ENCODE assay signal across 8 mouse cellular contexts in the genomic region with DNA sequence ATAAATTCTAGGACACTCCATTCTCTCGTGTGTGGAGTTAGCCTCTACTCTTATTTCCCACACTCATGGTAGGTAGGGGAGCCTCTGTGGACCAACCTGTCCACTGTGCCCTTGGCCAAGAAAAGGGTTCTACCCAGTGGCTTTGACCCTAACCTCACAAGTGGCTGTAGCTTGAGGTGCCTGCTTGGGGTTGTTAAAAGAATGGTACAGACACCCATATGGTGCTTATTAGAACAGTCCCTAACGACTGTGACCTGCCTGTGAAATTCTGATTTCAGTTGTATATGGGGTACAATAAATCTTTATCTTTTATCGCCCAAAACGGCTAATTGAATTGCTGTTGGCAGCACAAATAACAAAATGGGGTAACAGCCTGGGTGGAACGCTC. TPM values are rescaled to one million over a fixed set of nuclear protein-coding genes. Genes with fewer than 3 reads are reported as not detected.
DNase-seq lines count a peak whose midpoint lies in the region; ATAC-seq and TF ChIP-seq lines count a peak whose summit lies in the region.

No protein-coding gene starts in this region.

- no peaks in the 10 kb centered on the region for H3K9me3 ChIP-seq in neural tube, embryonic 11.5 days (ENCODE audit: control insufficient read depth, low read length)
- H3K9me3 ChIP-seq in forebrain, embryonic 15.5 days = no peaks in the 10 kb centered on the region
- no peaks in the 10 kb centered on the region for H3K9me3 ChIP-seq in limb, embryonic 14.5 days (ENCODE audit: control insufficient read depth, low read length)
- peaks cover 6% of the 10 kb centered on the region; the same call in 1 of the 2 replicates for H3K9me3 ChIP-seq in stomach, embryonic 14.5 days (ENCODE audit: control insufficient read depth, low read depth, low read length)

- peak overlapping the region; percentile 90 for H3K27ac ChIP-seq in neural tube, embryonic 11.5 days (ENCODE audit: low read depth, low read length)
- H3K27ac ChIP-seq in forebrain, embryonic 15.5 days (replicated peaks) = peak overlapping the region; percentile 92
- H3K27ac ChIP-seq in limb, embryonic 14.5 days (replicated peaks; ENCODE audit: low read depth, low read length) = peak overlapping the region; percentile 81; the same call in 1 of the 2 replicates
- peak overlapping the region; percentile 96 for H3K27ac ChIP-seq in stomach, embryonic 14.5 days (ENCODE audit: low read length)

- peak; percentile 80 for ATAC-seq in neural tube, embryonic 11.5 days (ENCODE audit: insufficient read depth, low FRiP score, low TSS enrichment)
- ATAC-seq in forebrain, embryonic 15.5 days (replicated peaks) = no peak; the same call in 1 of the 2 replicates
- ATAC-seq in limb, embryonic 14.5 days (ENCODE audit: low FRiP score, low read depth) = no peak
- ATAC-seq in stomach, embryonic 14.5 days (ENCODE audit: insufficient number of reproducible peaks, insufficient read depth, low FRiP score, low read depth) = no peak

- H3K4me2 ChIP-seq in neural tube, embryonic 11.5 days (ENCODE audit: low read depth) = peak overlapping the region; percentile 100
- peak overlapping the region; percentile 96 for H3K4me2 ChIP-seq in forebrain, embryonic 15.5 days (replicated peaks)
- peak overlapping the region; percentile 90 for H3K4me2 ChIP-seq in limb, embryonic 14.5 days (replicated peaks; ENCODE audit: low read depth, low read length, severe bottlenecking)
- peak overlapping the region; percentile 86 for H3K4me2 ChIP-seq in stomach, embryonic 14.5 days (replicated peaks; ENCODE audit: low read depth, low read length)

- no peaks in the 10 kb centered on the region for H3K36me3 ChIP-seq in neural tube, embryonic 11.5 days (ENCODE audit: control insufficient read depth, insufficient read depth, low read length)
- H3K36me3 ChIP-seq in forebrain, embryonic 15.5 days = no peaks in the 10 kb centered on the region
- peaks cover 20% of the 10 kb centered on the region for H3K36me3 ChIP-seq in limb, embryonic 14.5 days (ENCODE audit: control insufficient read depth, insufficient read depth, low read length)
- H3K36me3 ChIP-seq in stomach, embryonic 14.5 days (ENCODE audit: control insufficient read depth, insufficient read depth, low read length) = peaks cover 11% of the 10 kb centered on the region; the same call in 1 of the 2 replicates

- TF ChIP-seq POLR2A in limb, embryonic 14.5 days (IDR thresholded peaks at IDR 0.05; ENCODE audit: borderline replicate concordance, extremely low read depth, insufficient read depth, insufficient read length) = no peak

- DNase-seq in neural tube, embryonic 11.5 days (ENCODE audit: low spot score) = no peak
- no peak for DNase-seq in neural tube, embryonic 10.5 days (ENCODE audit: extremely low spot score, low spot score)
- DNase-seq in limb, embryonic 14.5 days (ENCODE audit: low spot score) = no peak
- DNase-seq in gastrocnemius, adult 18-20 months (ENCODE audit: low spot score) = no peak
- DNase-seq in kidney, postnatal 4 days = no peak
- no peak for DNase-seq in embryo, embryonic 9.5 days (ENCODE audit: extremely low spot score)

- H3K4me1 ChIP-seq in neural tube, embryonic 11.5 days (ENCODE audit: control insufficient read depth, insufficient read depth, low read length) = peaks cover 43% of the 10 kb centered on the region
- H3K4me1 ChIP-seq in forebrain, embryonic 15.5 days = peaks cover 68% of the 10 kb centered on the region
- peaks cover 49% of the 10 kb centered on the region for H3K4me1 ChIP-seq in limb, embryonic 14.5 days (ENCODE audit: control insufficient read depth, insufficient read depth, low read length)
- H3K4me1 ChIP-seq in stomach, embryonic 14.5 days (ENCODE audit: control insufficient read depth, insufficient read depth, low read length) = peaks cover 26% of the 10 kb centered on the region; the same call in 1 of the 2 replicates

- no peaks in the 10 kb centered on the region for H3K27me3 ChIP-seq in neural tube, embryonic 11.5 days (ENCODE audit: control insufficient read depth, insufficient read depth, low read length)
- H3K27me3 ChIP-seq in forebrain, embryonic 15.5 days = no peaks in the 10 kb centered on the region
- H3K27me3 ChIP-seq in limb, embryonic 14.5 days (ENCODE audit: control insufficient read depth, insufficient read depth, low read length) = no peaks in the 10 kb centered on the region
- no peaks in the 10 kb centered on the region for H3K27me3 ChIP-seq in stomach, embryonic 14.5 days (ENCODE audit: control insufficient read depth, insufficient read depth, low read length)

- peak overlapping the region; percentile 52 for H3K4me3 ChIP-seq in neural tube, embryonic 11.5 days (ENCODE audit: low read depth, low read length)
- peak overlapping the region; percentile 50 for H3K4me3 ChIP-seq in forebrain, embryonic 15.5 days
- H3K4me3 ChIP-seq in limb, embryonic 14.5 days (replicated peaks; ENCODE audit: low read length) = peak overlapping the region; percentile 44
- H3K4me3 ChIP-seq in stomach, embryonic 14.5 days (ENCODE audit: low read depth, low read length) = 0 out of 2 replicates have a peak overlapping the region, but pooled peaks have one; percentile 38

- WGBS in neural tube, embryonic 11.5 days = 8% methylated on average over 5 of the region's 5 CpGs
- 24% methylated on average over 5 of the region's 5 CpGs for WGBS in forebrain, embryonic 15.5 days
- 8% methylated on average over 5 of the region's 5 CpGs for WGBS in limb, embryonic 14.5 days
- WGBS in stomach, embryonic 14.5 days = 37% methylated on average over 5 of the region's 5 CpGs

- no peak overlapping the region; the same call in 1 of the 2 replicates for H3K9ac ChIP-seq in neural tube, embryonic 11.5 days (ENCODE audit: low read length)
- H3K9ac ChIP-seq in forebrain, embryonic 15.5 days (replicated peaks) = peak overlapping the region; percentile 54; the same call in 1 of the 2 replicates
- no peak overlapping the region for H3K9ac ChIP-seq in limb, embryonic 14.5 days (ENCODE audit: low read depth, low read length, severe bottlenecking)
- no peak overlapping the region for H3K9ac ChIP-seq in stomach, embryonic 14.5 days (replicated peaks; ENCODE audit: low read depth, low read length)

RNA-seq across cellular contexts. Expression of gene Irf2bp2, which starts 8.9 kb away (rescaled TPM):
- polyA plus RNA-seq in neural tube, embryonic 11.5 days (2014; fragmentation: Nextera tagmentation; extraction: Ambion mirVana) = 4.7 and 4.8 TPM in 2 replicates
- 10.5 and 11.1 TPM in 2 replicates for polyA plus RNA-seq in forebrain, embryonic 15.5 days (2015; fragmentation: Nextera tagmentation; extraction: Ambion mirVana)
- polyA plus RNA-seq in limb, embryonic 14.5 days (2012; rRNA removed) = 44.5 and 58.6 TPM in 2 replicates
- 10.0 and 10.1 TPM in 2 replicates for polyA plus RNA-seq in limb, embryonic 14.5 days (2014; fragmentation: Nextera tagmentation; extraction: Ambion mirVana)
- 9.7 and 10.0 TPM in 2 replicates for polyA plus RNA-seq in stomach, embryonic 14.5 days (2014; fragmentation: Nextera tagmentation; extraction: Ambion mirVana)
- 10 to 100 TPM; 33.8 to 49.6 TPM for total RNA-seq in gastrocnemius, adult 18-20 months (2021)
